Mouse (Mus musculus) bone marrow macrophage, adult 2 months (primary cell): ENCODE measurements at regions not wholly inside any gene's neighbourhood (a gene's known extent, or its start where the extent isn't known, plus 50 kb on each side); places are given as distances from the start of the nearest gene placed in this dataset.

Source experiments
- CTCF ChIP-seq: IDR thresholded peaks from 2 replicates; pipeline ENCODE4 v1.5.1; 2012; ENCODE audit warnings: low read depth, mild to moderate bottlenecking, low read length, moderate library complexity
- POLR2A ChIP-seq: IDR thresholded peaks from 2 replicates; pipeline ENCODE4 v1.6.1; 2012; ENCODE audit warnings: mild to moderate bottlenecking, low read depth, low read length, borderline replicate concordance

- TF ChIP-seq CTCF = no peak
- TF ChIP-seq POLR2A = no peak
Observed at GRCm38 (mm10) chr11:45791696-45792095, 60.2 kb upstream of the Clint1 start.
